Mouse (Mus musculus) liver, adult 2 months (tissue): Measurements from ENCODE around the gene Afdn.

ENCODE experiments used
- CTCF ChIP-seq: fragments of 200-500 bp; IDR thresholded peaks from 2 replicates; pipeline ENCODE4 v1.5.1; 2011; ENCODE audit warnings: low read depth, low read length, control low read depth
- POLR2A ChIP-seq: fragments of 200-500 bp; IDR thresholded peaks from 2 replicates; pipeline ENCODE4 v1.6.1; 2011; ENCODE audit warnings: low read length, control low read depth; ENCODE audit not compliant: insufficient read depth; ENCODE audit errors: extremely low read depth

DNA sequence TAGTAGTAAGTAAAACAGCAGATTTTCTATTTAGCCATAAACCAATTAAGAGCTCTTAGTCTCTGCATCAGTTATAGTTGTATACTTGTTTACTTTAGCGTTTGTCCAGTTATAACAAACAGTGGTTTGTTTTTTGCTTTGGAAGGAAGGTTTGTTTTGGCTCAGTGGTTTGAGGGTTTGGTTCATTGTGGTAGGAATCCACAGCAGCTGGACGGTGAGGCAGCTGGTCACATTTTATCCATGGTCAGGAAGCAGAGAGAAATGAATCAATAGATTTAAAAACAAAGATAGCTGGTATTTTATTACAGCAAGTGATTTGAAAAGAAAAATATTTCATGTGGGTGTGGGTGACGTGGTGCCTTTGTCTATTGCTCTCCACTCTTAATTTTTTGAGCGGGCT lies 59.0 kb downstream of the Afdn start:
- no peak for TF ChIP-seq POLR2A
- no peak for TF ChIP-seq CTCF
